Mouse (Mus musculus): Measurements from ENCODE around the gene D130052B06Rik.
A peak's percentile ranks its signal among the peaks of the same experiment; 100 is the strongest.

D130052B06Rik gene

DNA sequence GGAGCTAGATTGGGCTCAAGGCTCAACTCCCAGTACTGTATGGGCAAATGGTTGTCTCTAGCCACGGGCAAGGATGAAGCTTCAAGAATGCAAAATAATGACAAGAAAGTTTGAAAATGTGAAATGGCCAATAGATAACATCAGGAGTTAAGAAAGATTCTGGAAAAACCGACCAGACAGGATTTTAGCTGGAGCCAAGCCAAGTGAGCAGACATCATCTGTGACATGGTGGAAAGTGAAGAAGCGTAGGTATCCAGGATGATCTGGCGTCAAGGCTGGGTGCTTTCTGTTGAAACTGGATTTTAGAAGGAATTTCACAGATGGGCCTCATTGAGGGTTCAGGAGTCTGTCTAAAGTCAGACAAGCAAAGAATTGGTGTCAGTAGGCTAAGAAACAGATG, at the start of gene D130052B06Rik:
Gene D130052B06Rik, plus strand, starts transcription at position 317 of the 400 bp plus-strand sequence.
- no peak for DNase-seq

DNA sequence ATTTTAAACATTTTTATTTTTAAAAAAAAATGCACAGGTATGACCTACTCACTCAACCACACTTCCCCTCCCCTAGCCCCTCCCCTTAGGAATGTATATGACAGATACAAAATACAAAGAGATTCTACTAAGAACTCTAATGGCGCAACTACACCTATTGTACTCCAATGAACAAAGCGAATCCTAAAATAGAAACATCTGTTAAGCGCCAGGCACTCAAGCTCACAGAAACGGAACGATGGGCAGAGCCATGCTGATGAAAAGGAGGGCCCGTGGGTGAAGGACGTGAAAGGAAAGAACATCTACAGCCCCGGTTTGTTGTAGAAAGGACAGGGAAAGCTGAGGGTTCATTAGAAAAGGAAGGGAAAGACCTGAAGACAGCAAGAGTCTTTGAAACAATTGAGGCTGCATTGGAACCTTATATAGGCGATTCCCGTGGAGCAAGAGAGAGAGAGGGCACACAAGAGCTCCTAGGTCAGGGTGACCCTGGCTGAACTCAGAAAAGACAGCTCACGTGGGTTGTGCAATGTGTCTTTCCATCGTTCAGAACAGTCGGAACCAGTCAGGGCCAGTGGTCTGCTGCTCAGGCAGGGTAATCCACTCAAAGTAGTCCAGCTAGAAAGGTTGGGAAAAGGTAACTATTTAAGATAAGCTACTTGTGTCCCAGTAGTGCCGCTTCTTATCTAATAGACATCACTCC, 48.1 kb upstream of the D130052B06Rik start:
- no peak for DNase-seq

DNA sequence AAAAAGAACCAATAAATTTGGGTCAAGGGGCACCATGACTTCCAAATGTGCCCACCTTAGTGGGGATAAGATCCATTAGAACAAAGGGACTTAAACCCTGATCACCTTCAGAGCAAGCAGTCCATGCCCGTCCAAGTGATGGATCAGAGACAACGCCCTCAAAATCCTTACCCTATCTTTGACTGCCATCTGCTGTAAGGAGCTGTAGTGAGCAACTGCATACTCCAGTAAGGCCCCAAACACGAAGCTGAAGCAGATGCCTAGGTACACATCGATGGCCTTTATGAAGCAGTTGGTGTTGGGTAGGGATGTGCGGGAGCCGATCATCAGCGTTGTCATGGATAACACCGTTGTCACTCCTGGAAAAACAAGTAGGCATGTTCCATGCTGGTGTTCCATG, 45.0 kb upstream of the D130052B06Rik start:
- DNase-seq: no peak

DNA sequence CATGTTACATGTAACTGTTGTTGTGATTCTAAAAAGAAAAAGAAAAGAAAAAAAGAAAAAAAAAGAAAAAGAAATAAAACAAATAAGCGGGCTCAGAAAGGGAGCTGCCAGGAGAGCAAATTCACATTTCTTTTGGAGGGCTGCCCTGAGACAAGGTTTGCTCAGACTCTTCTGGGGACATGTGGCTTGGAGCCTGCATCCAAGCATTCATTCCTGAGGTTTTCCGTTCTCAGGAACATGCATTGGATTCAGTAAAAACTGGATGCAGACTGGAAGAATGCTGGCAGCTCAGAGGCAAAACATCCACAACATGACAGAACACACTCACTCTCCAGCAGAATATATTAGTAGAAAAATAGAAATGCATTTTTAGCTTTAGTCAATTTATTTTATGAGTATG, 35.2 kb upstream of the D130052B06Rik start:
- DNase-seq: no peak

DNA sequence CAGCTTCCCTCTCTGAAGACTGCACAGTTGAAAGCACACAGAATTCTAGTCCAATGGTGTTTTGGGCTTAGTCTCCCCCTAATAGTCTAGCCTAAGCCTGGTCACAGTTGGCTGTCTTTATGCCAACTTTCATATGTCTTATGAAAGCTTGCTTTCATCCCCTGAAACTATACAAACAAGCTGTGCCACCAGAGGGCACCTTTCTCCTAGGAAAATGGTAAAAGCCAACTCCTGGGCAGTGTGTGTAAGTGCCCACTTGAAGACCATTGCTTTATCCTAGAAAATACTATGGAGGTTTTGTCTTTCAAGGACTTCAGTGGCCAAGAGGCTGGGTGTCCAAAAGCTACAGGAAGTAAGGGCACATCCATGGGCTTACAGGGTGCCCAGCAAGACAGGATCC, 28.7 kb upstream of the D130052B06Rik start:
- DNase-seq: peak; percentile 61

DNA sequence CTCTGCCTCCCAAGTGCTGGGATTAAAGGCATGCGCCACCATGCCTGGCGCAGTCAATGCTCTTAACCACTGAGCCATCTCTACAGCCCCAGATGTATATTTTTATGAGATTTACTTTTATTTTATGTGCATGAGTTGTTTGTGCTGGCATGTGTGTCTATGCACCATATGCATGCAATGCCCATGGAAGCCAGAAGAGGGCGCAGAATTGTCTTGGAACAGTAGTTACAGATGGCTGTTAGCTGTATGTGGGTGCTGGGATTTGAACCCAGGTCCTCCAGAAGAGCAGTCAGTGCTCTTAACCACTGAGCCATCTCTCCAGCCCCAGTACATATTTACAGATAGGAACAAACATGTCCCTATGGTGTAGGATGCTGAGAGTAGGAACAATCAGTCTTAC, 24.2 kb upstream of the D130052B06Rik start:
- no peak for DNase-seq

DNA sequence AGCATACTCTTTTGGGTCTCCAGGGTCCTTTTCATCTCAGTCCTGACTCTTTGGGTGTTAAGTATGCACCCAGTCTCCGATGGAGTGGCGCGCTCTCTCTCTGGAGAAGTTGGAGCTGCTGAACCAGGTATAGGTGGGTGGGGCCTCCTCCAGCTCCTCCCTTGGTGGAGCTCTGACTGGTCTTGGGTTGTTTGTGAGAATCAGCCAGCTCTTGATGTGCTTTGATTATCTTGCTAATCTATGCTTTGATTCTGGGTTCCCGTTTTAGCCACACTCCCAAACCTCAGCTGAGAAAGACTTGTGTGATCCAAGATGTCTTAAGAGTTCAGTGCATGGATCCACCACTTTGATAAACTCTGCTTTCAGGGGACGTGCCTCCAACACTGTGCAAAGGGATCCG, 20.2 kb upstream of the D130052B06Rik start, which contains the start of gene Gabrp:
Gene Gabrp, minus strand, starts transcription at position 101 of the 400 bp plus-strand sequence.
- DNase-seq: peak; percentile 30

DNA sequence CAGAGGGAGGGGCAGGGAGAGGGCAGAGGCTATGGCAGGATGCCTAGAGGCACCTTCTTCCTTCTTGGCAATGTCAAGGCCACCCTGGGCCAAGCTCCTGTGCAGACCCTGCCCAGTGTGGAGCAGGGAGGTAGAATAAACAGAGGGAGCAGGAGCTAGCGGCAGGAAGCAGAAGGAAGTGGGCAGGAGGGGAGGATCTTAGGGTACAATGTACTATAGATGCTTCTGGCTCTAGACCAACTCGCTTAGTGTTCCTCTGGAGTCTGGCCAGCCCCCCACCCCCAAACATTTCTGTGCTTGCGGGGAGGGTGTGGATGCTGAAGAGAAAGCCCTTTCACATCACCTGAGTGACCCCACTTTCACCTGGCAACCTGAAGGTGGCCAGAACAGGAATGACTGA, 19.5 kb upstream of the D130052B06Rik start:
- DNase-seq: peak; percentile 56

DNA sequence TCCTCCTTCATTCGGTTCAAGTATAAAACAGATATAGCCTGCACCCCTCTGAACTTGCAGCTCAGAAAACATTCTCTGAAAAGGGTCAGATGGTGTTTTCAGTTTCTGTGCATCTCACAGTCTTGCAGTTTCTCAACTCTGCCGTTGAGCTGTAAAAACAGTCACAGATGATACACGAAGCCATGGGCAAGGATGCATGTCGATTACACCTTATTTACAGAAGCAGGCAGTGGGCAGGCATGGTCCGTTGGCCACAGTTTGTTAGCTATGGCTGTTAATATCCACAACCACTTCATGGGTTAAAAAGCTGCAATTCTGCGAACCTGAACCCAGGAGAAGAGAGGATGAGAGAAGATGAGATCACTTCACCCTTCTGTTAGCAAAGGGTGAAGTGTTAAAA, 12.5 kb upstream of the D130052B06Rik start:
- no peak for DNase-seq

DNA sequence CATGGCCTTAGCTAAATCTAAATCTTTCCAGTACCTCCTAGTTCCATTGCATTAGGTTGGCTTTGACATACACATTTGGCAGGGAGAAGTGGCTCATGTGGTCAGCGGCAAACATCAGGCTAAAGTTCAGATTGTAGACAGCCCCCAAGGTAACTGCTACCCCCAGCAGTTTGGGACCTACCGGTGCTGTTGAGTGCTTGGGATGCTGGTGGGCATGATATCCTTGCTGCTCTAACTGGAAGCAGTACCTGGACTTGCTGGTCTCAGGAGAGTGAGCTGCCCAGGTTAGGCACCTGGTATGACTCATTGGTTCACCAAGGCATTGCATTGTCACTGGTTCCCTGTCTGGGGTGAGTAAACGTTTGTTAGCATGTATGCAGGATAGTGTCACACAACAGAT, 8.3 kb upstream of the D130052B06Rik start:
- DNase-seq: no peak

DNA sequence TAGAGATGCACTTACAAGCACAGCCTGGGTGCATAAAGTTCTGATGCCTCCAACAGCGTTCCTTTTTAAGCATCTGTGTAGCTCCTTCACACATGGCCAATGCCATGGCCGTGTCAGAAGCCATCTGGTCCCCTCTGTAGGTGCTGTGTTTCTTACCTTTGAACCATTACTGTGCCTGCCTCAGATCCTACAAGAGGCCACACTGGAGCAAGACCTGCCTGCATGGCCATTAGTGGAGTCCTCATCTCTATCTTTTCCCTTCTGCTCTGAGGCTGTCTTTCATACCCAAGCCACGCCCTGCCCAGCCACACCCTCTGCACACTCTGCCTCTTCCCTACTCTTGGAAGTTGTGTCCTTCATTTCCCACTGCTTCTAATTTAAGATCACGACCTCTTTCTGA, 6.3 kb upstream of the D130052B06Rik start:
- DNase-seq: no peak

DNA sequence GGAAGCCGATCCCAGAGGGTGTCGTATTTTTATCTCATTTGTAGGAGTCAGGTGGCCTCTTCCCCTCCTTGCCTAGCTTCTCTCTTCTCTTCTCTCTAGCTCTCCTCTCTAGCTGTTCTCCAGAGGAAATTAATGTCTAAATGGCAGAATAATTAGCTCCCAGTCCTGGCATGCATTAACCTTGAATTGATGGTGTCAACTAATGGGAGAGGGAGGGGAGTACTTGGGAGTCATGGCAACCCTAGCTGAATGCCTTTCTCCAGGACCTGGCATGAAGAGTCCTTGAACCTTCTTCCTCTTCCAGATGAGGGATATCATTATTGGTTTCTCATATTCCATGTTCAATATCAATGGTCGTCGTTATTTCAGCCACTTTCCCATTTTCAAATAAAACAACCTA, 2.4 kb upstream of the D130052B06Rik start:
- no peak for DNase-seq

DNA sequence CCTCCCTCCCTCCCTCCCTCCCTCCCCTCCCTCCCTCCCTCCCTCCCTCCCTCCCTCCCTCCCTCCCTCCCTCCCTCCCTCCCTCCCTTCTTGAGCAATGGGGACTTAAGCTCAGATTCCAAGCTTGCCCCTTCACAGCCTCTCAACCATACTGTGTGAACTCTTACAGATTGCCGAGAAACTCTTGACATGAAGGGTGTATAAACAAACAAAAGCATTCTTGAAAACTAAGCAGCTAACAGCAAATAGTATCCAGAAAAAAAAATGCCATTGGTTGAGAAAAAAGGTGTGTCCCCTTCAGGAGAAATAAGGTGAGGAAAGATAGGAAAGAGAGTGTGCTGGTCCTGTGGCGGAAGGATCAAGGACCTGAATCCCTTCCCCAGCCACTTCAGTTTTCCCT, 4.1 kb downstream of the D130052B06Rik start:
- peak; percentile 46 for DNase-seq

DNA sequence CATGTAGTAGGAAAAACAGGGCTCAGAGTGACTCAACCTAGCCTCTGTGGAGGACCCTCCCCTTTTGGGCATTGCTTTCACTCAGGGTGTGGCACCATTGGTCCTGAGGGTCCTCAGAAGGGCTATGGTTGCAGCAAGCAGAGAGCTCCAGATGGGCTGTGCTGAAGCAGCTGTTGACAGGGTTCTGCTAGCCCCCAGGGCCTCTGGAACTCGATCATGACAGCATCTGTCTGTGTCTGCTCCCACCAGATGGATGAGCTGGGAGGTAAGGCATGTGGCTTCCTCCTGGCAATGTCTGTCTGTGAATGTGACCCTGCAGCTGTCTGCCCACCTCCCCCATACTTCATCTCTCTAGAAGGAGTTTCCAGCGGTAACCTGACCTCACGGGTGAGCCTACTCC, 8.7 kb downstream of the D130052B06Rik start:
- DNase-seq: no peak

DNA sequence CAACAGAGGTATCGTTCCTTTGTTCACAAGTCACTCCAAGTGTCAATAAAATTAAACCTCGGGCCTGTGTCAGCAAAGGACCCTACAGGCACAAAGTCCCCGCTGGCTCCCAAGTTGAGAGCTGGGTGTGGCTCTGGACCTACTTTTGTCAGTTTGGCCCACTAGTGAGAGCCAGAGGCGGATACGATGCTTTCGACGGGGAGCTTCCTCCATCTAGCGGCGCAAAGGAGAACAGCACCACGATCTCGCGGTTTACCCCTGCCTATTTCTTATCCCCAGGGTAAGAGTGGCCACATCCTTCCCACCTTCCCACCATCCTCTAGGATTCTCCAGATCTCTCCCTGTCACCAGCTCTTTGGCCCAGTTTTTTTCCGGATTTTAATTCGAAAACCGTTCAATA, 15.1 kb downstream of the D130052B06Rik start:
- peak; percentile 78 for DNase-seq

DNA sequence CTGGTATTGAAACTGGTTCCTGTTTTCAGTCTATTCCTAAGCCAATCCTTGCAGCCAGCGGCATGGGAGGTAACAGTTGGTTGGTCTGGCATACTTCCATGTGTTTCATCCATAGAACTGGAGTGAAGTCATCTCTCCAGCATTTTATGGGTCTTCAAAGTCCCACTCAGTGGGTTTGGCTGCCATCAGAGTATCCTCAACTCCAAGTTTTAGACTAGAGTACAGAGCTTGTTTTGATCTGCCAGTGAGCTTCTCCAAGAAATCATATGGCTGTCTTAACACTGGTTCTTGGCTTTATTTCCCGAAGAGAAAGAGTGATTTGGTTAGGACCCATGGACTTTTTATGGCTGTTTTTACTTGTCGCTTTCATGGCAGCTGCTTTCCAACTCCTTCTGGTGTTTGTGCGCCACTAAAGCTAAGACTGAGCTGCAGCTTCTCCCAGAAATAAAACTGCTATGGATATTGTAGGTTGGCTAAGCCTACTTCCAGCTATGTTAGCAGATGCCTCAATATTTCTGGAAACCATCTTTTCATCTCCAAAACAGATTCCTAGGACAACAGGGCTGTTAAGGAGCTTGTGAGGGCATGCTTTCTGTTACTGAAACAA, 28.1 kb downstream of the D130052B06Rik start:
- DNase-seq: no peak

DNA sequence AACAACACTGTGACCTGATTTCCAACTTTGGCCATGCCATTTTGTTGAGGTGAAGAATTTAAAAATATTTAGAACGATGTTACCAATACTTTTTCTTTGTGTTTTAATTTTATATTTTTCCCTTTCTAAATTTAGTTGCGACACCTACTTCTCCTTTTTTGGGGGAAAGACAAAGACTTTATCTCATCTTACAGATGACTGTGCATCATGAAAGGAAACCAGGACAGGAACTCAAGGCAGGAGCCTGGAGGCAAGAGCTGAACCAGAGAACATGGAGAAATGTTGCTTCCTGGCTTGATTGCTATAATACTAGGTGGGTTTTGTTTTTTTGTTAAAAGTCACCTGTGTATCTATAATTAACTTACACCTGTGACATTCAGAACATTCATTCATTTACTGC, 38.0 kb downstream of the D130052B06Rik start:
- no peak for DNase-seq

DNA sequence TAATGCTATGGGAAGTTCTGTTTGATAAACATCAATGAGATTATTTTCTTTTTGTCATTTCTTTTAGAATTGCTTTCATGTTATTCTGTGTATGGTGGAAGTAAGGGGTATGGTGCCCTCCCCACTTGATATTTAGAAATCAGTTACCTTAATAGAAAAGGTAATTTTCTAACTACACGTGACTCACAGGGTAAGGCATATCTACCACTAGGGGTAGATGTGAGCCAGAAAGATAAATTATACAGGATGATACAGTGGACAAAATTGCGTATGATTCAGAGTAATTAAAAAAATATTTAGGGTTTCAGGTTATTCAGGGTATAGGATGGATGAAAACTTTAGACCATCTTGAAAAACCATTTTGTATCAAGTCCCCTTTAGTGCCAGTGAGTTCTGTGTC, 50.3 kb downstream of the D130052B06Rik start:
- DNase-seq: no peak

DNA sequence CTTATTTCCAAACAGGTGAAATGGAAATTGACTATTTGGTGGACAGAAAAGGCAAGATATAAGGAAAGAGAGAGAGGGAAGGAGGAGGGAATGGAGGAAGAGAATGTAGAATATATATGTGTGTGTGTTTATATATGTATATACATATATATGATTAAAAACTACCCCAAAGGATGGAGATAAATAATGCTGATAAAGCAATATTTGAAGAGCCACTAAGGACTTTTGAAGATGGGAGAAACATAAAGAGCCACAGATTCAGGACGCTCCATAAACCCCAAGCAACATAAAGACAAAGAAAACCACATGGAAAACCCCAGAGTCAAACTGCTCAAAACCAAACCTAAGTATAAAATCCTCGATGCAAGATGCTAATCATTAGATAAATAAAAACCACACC, 55.4 kb downstream of the D130052B06Rik start:
- no peak for DNase-seq

DNA sequence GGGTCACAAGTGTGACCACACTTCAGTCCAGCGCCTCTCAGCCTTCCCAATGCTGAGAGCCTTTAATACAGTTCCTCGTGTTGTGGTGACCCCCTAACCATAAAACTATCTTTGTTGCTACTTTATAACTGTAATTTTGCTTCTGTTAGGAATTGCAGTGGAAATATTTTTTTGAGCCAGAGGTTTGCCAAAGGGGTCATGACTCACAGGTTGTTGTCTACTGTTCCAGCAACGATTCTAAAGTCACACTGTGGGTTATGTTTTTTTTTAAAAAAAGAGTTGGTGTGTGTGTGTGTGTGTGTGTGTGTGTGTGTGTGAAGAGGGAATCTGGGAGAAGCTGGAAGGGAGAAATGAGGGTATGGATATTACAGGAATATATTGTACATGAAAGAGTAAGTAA, 56.1 kb downstream of the D130052B06Rik start:
- DNase-seq: no peak

DNA sequence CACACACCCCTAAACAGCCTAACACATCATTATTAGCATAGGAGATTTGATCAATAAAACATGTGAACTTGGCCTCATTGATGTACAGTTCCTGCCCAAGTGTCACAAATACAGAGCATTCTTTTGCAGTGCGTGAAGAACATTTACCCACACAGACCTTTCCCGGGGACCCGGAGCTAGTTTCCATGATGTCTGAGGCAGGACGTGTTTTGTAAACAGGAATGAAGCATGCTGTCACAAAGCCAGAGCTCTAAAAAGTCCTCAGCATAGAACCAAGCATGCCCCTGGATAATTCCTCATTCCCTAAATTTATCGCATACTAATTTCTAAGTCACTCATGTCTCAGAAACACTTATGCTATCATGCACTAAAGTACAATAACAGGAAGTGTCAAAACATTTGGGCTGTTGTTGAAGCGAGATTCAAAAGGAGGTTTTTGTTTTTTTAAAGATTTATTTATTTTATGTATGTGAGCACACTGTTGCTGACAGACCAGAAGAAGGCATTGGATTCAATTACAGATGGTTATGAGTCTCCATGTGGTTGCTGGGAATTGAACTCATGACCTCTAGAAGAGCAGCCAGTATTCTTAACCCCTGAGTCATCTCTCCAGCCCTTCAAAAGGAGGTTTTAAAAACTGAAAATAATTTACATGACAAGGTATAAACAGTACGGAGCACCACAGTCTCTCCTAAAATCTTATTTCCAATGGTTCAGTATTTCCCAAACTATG, 56.9 kb downstream of the D130052B06Rik start:
- DNase-seq: peak; percentile 17

DNA sequence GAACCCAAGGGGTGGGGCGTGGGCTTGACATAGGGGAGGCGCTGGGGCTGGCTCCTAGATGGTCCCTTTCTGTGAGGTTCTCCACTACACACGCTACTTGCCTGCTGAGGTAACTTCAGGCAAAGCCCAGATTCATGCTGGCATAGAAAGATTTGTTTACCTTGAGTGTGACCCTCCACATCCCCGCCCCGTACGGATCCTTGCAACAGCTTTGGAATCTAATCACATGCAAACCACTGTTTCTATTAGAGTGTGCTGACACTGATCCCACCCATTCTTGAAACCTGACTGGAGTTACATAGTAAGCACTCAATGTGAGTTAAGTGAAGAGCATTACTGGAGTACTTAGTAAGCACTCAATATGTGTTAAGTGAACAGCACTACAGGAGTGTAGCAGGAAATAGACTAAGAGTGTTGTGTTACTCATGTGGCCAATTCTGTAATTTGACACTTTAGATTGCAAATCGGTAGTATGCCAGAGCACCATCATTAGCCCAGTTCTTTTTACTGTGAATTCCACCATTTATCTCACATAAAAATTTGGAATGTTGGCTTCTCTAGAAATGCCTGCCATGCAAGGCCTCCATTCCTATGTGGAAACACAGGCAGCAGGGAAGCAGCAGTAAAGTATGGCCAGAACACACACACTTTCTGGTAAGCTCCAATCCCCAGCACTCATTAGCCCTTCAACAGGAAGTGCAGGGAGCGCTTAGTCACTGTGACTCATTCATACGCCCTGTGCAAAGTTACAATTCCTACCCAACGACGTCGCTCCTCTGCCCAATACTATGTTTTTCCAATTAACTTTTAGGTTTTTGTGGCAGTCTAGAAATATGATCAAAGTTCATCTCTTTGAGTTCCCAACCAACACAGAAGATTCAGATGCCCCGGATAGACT, 61.2 kb downstream of the D130052B06Rik start:
- DNase-seq: peak; percentile 66

DNA sequence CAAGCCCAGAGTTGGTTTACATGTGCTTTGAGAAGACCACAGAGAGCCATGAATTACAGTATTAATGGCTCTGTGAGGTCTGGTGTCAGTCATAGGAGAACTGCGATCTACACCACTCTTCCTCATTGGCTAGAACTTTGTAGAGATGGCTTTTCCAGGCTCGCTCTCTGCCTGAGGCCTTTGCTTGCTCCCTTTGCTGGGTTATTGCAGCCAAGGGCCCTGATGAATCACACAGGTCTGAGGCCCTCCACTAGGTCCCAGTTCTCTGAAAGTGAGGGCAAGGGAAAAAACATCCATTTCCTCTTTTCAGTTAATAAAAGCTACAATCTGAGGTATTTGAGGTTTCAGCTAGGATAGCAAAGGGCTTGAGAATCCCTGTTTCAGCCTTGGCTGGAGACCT, 64.5 kb downstream of the D130052B06Rik start:
- DNase-seq: no peak
